ENCODE assay signal across 18 mouse cellular contexts in the genomic region with DNA sequence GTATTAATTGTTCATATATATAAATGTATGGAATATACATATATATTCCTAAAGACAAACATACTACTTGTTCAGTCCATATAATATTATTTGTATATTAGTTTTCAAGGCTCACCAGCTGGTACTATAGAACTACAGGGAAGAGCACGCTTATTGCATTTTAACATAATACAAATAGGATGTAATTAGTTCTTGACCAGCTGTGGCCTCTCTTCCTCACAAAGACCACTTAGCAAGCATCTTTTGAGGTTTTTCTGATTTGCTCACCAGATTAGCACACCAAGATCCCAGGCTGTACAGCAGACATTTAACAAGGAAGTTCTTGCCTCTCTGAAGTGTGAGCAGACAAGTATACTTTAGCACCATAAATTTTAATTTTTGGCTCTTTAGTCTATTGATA.
DNase-seq lines count a peak whose midpoint lies in the region; ATAC-seq lines count a peak whose summit lies in the region.
"Had no signal": no experiment of that assay in that cellular context is flagged by ENCODE, and none has a peak within 500 bp of the region (broad histone marks: within the 10 kb centered on the region; RNA-seq: fewer than 3 reads in every experiment).

No protein-coding gene starts in this region.

- no peak overlapping the region for H3K4me2 ChIP-seq in forebrain, embryonic 14.5 days (ENCODE audit: low read length)
- H3K4me2 ChIP-seq in forebrain, embryonic 16.5 days (ENCODE audit: low read length), result no peak overlapping the region
- no peak overlapping the region for H3K4me2 ChIP-seq in midbrain, embryonic 11.5 days
- no peak overlapping the region for H3K4me2 ChIP-seq in neural tube, embryonic 12.5 days (replicated peaks)
- no peak overlapping the region for H3K4me2 ChIP-seq in neural tube, embryonic 15.5 days
- H3K4me2 ChIP-seq: heart, embryonic 13.5 days; hindbrain, embryonic 15.5 days had no signal

- H3K36me3 ChIP-seq in forebrain, embryonic 14.5 days (ENCODE audit: control insufficient read depth, insufficient read depth, low read length), result no peaks in the 10 kb centered on the region
- no peaks in the 10 kb centered on the region for H3K36me3 ChIP-seq in forebrain, embryonic 16.5 days (ENCODE audit: control insufficient read depth, insufficient read depth)
- no peaks in the 10 kb centered on the region for H3K36me3 ChIP-seq in midbrain, embryonic 11.5 days (ENCODE audit: control insufficient read depth, insufficient read depth, low read length)
- H3K36me3 ChIP-seq in midbrain, embryonic 10.5 days, result no peaks in the 10 kb centered on the region
- H3K36me3 ChIP-seq in neural tube, embryonic 12.5 days, result no peaks in the 10 kb centered on the region
- H3K36me3 ChIP-seq in neural tube, embryonic 15.5 days, result no peaks in the 10 kb centered on the region
- H3K36me3 ChIP-seq: embryonic facial prominence, embryonic 10.5 days; heart, embryonic 13.5 days; hindbrain, embryonic 15.5 days had no signal

- no peak overlapping the region for H3K27ac ChIP-seq in forebrain, embryonic 14.5 days (ENCODE audit: low read depth, low read length)
- H3K27ac ChIP-seq in forebrain, embryonic 16.5 days (ENCODE audit: low read length), result no peak overlapping the region
- no peak overlapping the region for H3K27ac ChIP-seq in midbrain, embryonic 11.5 days (ENCODE audit: low read depth, low read length)
- no peak overlapping the region for H3K27ac ChIP-seq in midbrain, embryonic 10.5 days (replicated peaks)
- H3K27ac ChIP-seq in neural tube, embryonic 12.5 days, result no peak overlapping the region
- H3K27ac ChIP-seq in neural tube, embryonic 15.5 days (replicated peaks), result no peak overlapping the region
- H3K27ac ChIP-seq: embryonic facial prominence, embryonic 10.5 days; heart, embryonic 13.5 days; hindbrain, embryonic 15.5 days had no signal

- 0 out of 2 replicates have a peak, but pooled peaks cover 2% of the 10 kb centered on the region for H3K4me1 ChIP-seq in forebrain, embryonic 14.5 days (ENCODE audit: control insufficient read depth, insufficient read depth, low read length)
- no peaks in the 10 kb centered on the region for H3K4me1 ChIP-seq in forebrain, embryonic 16.5 days (replicated peaks; ENCODE audit: control insufficient read depth, insufficient read depth, low read length)
- H3K4me1 ChIP-seq in midbrain, embryonic 11.5 days (ENCODE audit: control insufficient read depth, insufficient read depth, low read length), result no peaks in the 10 kb centered on the region
- peaks cover 4% of the 10 kb centered on the region; the same call in 1 of the 2 replicates for H3K4me1 ChIP-seq in midbrain, embryonic 10.5 days
- H3K4me1 ChIP-seq in neural tube, embryonic 12.5 days, result no peaks in the 10 kb centered on the region
- no peaks in the 10 kb centered on the region for H3K4me1 ChIP-seq in neural tube, embryonic 15.5 days
- H3K4me1 ChIP-seq: heart, embryonic 13.5 days had no signal

- DNase-seq in forebrain, embryonic 14.5 days (ENCODE audit: low spot score), result peak; percentile 42
- DNase-seq in midbrain, embryonic 11.5 days (ENCODE audit: low spot score, missing footprints), result peak; percentile 76
- DNase-seq in midbrain, embryonic 10.5 days (ENCODE audit: low spot score), result no peak
- no peak for DNase-seq in adrenal gland, postnatal 14 days
- DNase-seq: adrenal gland, adult 8-10 months; cerebellum, adult 11-12 months; cerebellum, adult 9-10 months; cerebellum, postnatal 25 days; gastrocnemius, postnatal 36 days; heart, adult 11 months; heart, postnatal 36 days; kidney, adult 11 months had no signal

- no peaks in the 10 kb centered on the region for H3K27me3 ChIP-seq in forebrain, embryonic 14.5 days (replicated peaks; ENCODE audit: control insufficient read depth, insufficient read depth, low read length)
- no peaks in the 10 kb centered on the region for H3K27me3 ChIP-seq in forebrain, embryonic 16.5 days (replicated peaks; ENCODE audit: control insufficient read depth, insufficient read depth, low read length)
- no peaks in the 10 kb centered on the region for H3K27me3 ChIP-seq in midbrain, embryonic 11.5 days (ENCODE audit: control insufficient read depth, insufficient read depth, low read length)
- H3K27me3 ChIP-seq in midbrain, embryonic 10.5 days (ENCODE audit: low read depth, poor library complexity, severe bottlenecking), result no peaks in the 10 kb centered on the region
- H3K27me3 ChIP-seq in neural tube, embryonic 12.5 days (replicated peaks), result no peaks in the 10 kb centered on the region
- H3K27me3 ChIP-seq in neural tube, embryonic 15.5 days (replicated peaks), result no peaks in the 10 kb centered on the region
- H3K27me3 ChIP-seq: heart, embryonic 13.5 days; hindbrain, embryonic 15.5 days had no signal

- no peak overlapping the region for H3K9ac ChIP-seq in forebrain, embryonic 14.5 days (ENCODE audit: low read length)
- no peak overlapping the region for H3K9ac ChIP-seq in forebrain, embryonic 16.5 days (replicated peaks; ENCODE audit: low read depth, low read length)
- H3K9ac ChIP-seq in midbrain, embryonic 11.5 days (ENCODE audit: low read length), result no peak overlapping the region
- H3K9ac ChIP-seq in neural tube, embryonic 12.5 days, result no peak overlapping the region
- no peak overlapping the region for H3K9ac ChIP-seq in neural tube, embryonic 15.5 days (replicated peaks)
- H3K9ac ChIP-seq: heart, embryonic 13.5 days; hindbrain, embryonic 15.5 days had no signal

- 0 out of 2 replicates have a peak, but pooled peaks have one; percentile 32 for ATAC-seq in forebrain, embryonic 14.5 days
- no peak for ATAC-seq in forebrain, embryonic 16.5 days
- ATAC-seq in midbrain, embryonic 11.5 days (ENCODE audit: low FRiP score), result peak; percentile 57; the same call in 1 of the 2 replicates
- ATAC-seq in neural tube, embryonic 12.5 days (ENCODE audit: low FRiP score, low read depth), result peak; percentile 70; the same call in 1 of the 2 replicates
- ATAC-seq in neural tube, embryonic 15.5 days (ENCODE audit: low FRiP score), result no peak

- 40% methylated on average over 1 of the region's 1 CpGs for WGBS in forebrain, embryonic 14.5 days
- WGBS in forebrain, embryonic 16.5 days, result 29% methylated on average over 1 of the region's 1 CpGs
- 65% methylated on average over 1 of the region's 1 CpGs for WGBS in midbrain, embryonic 11.5 days
- WGBS in midbrain, embryonic 10.5 days, result 74% methylated on average over 1 of the region's 1 CpGs
- WGBS in neural tube, embryonic 12.5 days, result 57% methylated on average over 1 of the region's 1 CpGs
- WGBS in neural tube, embryonic 15.5 days, result 37% methylated on average over 1 of the region's 1 CpGs

- H3K9me3 ChIP-seq in forebrain, embryonic 14.5 days (replicated peaks; ENCODE audit: control insufficient read depth, low read length), result no peaks in the 10 kb centered on the region
- H3K9me3 ChIP-seq in forebrain, embryonic 16.5 days (ENCODE audit: control insufficient read depth, low read length), result no peaks in the 10 kb centered on the region
- H3K9me3 ChIP-seq in midbrain, embryonic 11.5 days (ENCODE audit: control insufficient read depth, low read length), result no peaks in the 10 kb centered on the region
- no peaks in the 10 kb centered on the region for H3K9me3 ChIP-seq in midbrain, embryonic 10.5 days (replicated peaks)
- H3K9me3 ChIP-seq in neural tube, embryonic 12.5 days, result no peaks in the 10 kb centered on the region
- H3K9me3 ChIP-seq in neural tube, embryonic 15.5 days (replicated peaks), result no peaks in the 10 kb centered on the region
- H3K9me3 ChIP-seq: embryonic facial prominence, embryonic 10.5 days; heart, embryonic 13.5 days; hindbrain, embryonic 15.5 days had no signal

- no peak overlapping the region for H3K4me3 ChIP-seq in forebrain, embryonic 14.5 days (ENCODE audit: low read depth, low read length)
- H3K4me3 ChIP-seq in forebrain, embryonic 16.5 days (replicated peaks; ENCODE audit: low read length), result no peak overlapping the region
- H3K4me3 ChIP-seq in midbrain, embryonic 11.5 days (ENCODE audit: low read depth, low read length), result no peak overlapping the region
- no peak overlapping the region for H3K4me3 ChIP-seq in midbrain, embryonic 10.5 days
- H3K4me3 ChIP-seq in neural tube, embryonic 12.5 days, result no peak overlapping the region
- no peak overlapping the region for H3K4me3 ChIP-seq in neural tube, embryonic 15.5 days (replicated peaks)
- H3K4me3 ChIP-seq: embryonic facial prominence, embryonic 10.5 days; heart, embryonic 13.5 days; hindbrain, embryonic 15.5 days had no signal

Comparison
In these comparisons a context has a peak if more than half of its experiments do, and no peak if none do; other contexts are left out.
1. ATAC-seq: peak in forebrain, embryonic 14.5 days (single experiment), midbrain, embryonic 11.5 days (single experiment) and neural tube, embryonic 12.5 days (single experiment); none in forebrain, embryonic 16.5 days (single experiment) and neural tube, embryonic 15.5 days (single experiment).
2. DNase-seq: peak in forebrain, embryonic 14.5 days (single experiment) and midbrain, embryonic 11.5 days (single experiment); none in midbrain, embryonic 10.5 days (single experiment) and adrenal gland, postnatal 14 days (single experiment).